Mouse (Mus musculus) layer of hippocampus, postnatal 25 days (tissue): Measurements from ENCODE around the gene Tdo2. TPM values are rescaled to one million over a fixed set of nuclear protein-coding genes. Genes with fewer than 3 reads are reported as not detected.

Experiments used
- DNase-seq, 2 experiments: peaks; one replicate each; pipeline ENCODE4 v3.0.0; 2022; ENCODE audit warnings: mixed read lengths in 2 of 2, low spot score in 1 of 2; ENCODE audit errors: extremely low spot score in 1 of 2
- total RNA-seq, 2 experiments: library from RNA; stranded (reverse); gene quantifications; 2 replicates each; pipeline ENCODE4 v1.2.3; 2021

Gene Tdo2
- total RNA-seq, result 10 to 100 TPM; 16.3 to 19.4 TPM

DNA sequence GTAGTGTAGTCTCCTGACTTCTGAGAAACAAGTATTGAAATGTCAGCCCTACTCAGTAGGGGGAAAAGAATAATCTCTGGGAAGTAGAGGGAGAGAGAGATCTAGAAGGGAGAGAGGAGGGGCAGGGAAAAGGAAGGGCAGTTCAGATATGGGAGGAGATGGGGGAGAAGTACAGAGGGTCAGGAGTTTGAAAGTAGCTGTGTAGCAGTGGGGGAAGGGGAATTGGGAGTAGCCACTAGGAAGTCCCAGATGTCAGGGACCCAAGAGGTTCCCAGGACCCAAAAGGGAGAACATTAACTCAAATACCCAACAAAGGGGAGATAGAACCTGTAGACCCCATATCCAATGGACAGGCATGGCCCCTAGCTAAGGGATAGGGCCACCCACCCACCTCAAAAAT lies at the start of gene Tdo2:
Gene Tdo2 (minus strand): TSS at position 101 of the 400 bp plus-strand sequence.
- DNase-seq, result no peak

- DNase-seq, result no peak
Measured at GRCm38 (mm10) chr3:82023065-82023464, 47.1 kb upstream of the Tdo2 start.

GRCm38 (mm10) chr3:82022421-82022920 lies 46.5 kb upstream of the Tdo2 start:
- DNase-seq, result no peak

DNA sequence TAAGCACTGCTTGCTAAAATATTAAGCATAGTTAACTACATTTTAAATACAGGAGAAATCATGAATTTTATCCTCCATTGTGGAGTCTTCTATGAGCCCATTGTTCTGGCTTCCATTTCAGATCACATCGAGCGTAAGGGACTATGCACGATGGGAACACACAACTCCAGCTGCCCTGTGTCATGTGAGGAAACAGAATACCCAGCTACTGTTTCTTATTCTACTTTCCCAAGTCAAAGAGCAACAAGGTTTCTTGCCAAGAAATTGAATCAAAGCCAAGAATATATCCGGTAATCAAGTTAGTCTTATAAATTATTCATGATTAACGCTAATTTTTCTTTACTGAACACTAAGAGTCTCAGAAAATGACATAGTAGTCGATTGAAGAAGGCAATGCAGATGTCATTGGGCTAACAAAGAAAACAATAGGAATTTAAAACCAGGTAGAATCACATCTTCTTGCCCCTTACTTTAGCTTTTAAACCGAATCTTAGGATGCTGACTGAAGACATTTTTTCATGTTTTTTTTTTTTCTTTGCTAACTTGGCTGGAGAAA lies 38.2 kb upstream of the Tdo2 start:
- no peak for DNase-seq

DNA sequence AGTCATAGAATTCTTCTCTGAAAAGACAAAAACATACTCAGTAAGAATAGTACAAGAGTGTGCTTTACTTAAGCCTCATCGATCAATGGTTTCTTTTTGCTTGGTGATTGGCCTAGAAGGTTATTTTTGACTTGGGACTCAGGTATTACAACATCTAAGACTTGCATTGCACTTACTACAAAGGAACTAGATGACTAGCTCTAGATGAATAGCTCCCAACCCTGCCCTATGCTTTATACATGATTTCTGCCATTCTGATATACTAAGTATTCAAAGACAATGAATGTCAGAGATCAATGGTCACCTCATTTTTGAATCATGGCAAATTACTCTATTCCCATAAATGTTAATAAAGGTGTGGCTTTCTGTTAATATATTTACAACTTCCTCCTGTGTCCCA lies 31.0 kb upstream of the Tdo2 start:
- DNase-seq, result no peak

- no peak for DNase-seq
Measured at GRCm38 (mm10) chr3:81995988-81996387, 20.0 kb upstream of the Tdo2 start.

DNA sequence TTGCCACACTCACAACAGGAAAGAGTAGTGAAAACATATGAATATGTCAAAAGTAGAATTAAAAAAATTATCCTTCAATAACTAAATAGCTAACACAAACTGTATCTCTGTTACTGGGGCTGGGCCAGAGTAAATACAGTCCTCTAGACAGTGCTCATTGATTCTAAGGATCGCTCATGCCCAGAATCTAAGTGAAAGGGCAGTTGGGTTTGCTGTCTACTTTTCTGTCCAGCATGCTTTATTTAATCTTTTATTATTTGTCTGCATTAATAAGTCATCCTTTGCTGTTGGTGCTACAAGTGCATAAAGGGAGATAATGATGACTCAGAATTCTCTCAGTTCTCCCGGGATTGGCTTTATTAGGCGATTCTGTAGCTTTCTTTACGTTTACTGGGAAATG lies 19.4 kb upstream of the Tdo2 start:
- DNase-seq, result no peak

DNA sequence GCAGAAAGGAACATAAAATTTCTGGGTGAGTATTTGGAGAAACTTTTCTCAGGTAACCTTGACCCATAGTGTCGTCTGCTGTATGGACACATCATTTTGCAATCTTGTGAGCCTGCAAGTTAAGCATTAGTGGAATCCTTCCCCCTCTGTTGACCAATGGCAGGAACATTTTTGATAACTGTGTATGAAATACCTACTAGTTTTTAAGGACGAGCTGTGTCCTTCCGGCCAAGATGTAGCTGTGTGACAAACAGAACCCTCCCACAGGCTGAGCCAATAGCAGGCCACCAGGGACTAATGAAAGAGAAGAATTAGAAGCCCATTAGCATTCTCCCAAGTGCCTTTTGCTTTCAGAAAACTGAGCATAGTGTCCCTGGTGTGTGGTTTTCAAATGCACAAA lies 14.5 kb upstream of the Tdo2 start:
- DNase-seq, result no peak

DNA sequence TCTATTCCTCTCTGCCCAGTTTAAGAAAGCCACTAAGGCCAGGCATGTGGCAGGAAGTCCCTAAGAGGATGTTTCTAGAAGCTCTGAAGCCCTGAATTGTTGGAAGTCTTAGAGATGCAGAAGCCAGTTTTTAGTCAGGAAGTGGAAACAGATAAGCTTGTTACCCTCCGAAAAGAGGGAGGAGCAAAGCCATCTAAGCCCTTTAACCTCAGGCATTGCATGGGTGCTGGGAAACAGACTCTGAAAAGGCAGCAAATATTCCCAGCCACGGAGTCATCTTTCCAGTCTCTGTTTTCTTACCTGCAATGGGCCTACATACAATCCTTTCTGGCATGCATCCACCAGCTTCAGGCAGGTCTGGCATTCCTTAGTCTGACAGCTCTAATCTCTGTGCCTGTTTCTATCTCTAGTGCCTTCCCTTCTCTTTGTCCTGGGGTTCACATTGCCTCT lies 13.7 kb upstream of the Tdo2 start:
- DNase-seq, result no peak

DNA sequence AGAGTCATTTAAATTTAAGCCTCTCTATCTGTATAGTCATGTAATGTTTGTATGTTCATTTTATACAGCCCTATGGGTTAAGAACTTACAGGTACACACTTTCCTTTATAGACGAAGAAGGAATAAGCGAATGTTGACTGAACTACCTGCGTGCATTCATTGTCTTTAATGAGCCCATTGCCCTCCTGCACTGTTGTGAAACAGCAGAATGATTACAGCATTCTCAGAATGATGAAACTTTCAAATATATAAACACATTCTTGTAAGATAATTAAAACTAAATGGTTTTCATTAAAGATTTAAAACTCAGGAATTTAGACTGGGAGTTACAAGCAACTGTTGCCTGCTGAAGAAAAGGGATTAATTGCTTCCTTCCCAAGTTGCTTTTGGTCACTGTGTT lies 11.6 kb upstream of the Tdo2 start:
- no peak for DNase-seq

DNA sequence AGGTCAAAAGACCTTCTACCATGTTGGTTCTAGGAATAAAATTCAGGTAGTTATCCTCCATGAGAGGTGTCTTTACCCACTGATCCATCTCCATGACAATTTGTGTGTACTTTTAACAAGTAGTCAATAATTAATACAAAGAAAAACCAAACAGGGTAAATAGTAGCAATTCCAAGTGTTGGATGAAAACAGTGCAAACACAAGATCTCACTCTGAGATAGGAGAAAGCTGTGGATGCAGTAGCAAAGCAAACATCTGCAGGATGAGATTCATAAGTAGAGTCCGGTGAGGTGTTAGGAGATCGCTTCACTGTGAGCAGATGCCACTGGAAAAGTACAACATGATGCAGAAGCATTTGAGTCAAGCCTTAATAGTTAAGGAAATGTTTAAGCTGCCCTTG lies 10.1 kb upstream of the Tdo2 start:
- DNase-seq, result no peak

GRCm38 (mm10) chr3:81985100-81985499 lies 9.1 kb upstream of the Tdo2 start:
- DNase-seq, result no peak

DNA sequence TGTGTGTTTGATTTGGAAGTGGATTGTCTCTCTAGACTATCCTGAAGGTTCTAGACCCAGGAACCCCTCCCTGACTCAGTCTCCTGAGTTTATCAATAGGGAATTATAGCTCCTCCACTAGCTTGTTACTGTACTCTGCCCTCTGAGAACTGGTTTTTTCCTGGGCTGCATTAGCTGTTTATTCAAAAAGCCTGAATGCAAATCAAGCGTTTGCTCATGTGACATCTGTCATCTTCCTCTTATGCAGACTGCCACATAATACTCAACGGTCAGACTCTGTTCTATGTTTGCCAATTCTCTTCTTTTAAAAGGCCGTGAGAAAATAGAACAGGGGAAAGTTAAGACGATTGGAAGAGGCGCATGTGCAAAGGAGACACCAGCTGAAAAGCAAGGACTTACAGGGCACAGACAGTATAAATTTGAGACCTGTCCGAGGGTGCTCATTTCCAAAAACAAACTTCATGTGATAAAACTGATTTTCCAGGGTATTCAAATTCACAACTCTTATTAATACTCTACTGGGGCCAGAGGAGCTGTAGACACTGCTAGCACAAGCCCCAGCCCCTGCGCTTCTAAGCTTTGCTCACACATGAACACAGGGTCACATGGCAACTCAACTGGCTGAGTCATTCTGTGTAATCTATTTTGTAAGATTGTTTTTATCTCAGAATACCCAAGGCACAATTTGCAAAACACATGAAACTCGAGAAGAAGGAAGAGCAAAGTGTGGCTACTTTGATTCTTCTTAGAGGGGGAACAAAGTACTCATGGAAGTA lies 7.3 kb upstream of the Tdo2 start:
- DNase-seq, result no peak

DNA sequence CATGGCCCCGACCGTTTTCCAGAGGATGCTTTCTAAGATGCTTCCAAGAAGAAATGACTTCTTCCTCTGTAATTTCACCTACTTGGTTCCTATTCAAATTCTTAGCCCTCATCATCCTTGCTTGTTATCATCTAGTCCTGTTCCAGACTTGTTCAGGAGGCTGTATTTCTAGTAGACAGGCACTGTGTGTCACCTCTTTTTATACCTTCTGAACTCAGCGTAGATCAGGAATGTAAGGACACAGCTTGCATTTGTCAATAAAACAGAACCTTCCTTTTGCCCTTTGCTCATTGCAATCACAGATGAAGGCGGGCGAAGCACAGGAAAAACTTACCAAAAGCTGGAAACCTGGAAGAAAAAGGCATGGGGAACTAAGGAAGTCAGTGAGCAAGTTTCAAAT lies 6.0 kb upstream of the Tdo2 start, which contains the start of gene Asic5:
Gene Asic5 (plus strand): TSS at position 301 of the 400 bp plus-strand sequence.
- DNase-seq, result no peak

- no peak for DNase-seq
Measured at GRCm38 (mm10) chr3:81981576-81981975, 5.6 kb upstream of the Tdo2 start.

GRCm38 (mm10) chr3:81975607-81976006 lies 395 bp downstream of the Tdo2 start:
- no peak for DNase-seq

DNA sequence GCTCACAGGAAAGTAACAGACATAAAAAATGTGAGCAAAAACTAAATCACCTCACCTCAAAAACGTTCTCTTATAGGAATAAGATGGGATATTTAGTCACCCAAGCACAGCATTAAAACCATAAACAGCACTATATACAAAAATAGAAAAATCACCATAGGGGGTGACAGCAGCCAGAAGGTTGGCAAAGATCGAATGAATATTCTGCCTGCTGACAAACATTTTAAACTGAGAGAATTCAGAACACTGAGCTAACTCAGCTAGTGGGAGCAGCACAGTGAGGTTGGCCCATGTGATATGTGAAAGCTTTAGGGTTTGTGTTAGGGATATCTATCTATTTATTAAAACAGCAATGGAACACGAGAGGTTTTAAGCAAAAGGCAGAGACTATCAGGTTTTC lies 11.4 kb downstream of the Tdo2 start:
- no peak for DNase-seq

DNA sequence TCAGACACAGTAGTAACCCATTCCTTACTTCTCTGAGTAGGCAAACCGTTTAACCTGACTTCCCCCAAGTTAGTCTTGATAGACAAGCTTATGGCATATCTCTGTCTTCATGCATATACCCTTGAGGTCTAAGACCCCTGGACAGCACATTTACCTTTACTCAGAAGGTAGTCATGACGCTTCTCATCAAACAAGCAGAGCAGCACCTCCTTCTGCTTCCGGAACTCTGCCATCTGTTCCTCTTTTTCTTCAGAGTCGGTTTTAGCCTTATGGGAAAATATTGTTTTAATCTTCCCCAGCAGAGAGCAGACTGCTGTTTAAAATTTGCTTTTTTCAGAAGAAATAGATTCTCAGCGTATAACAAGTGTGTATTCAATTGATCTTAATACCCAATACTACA lies 12.2 kb downstream of the Tdo2 start:
- no peak for DNase-seq

- no peak for DNase-seq
Measured at GRCm38 (mm10) chr3:81961336-81961735, 14.7 kb downstream of the Tdo2 start.

GRCm38 (mm10) chr3:81957484-81957883 lies 18.5 kb downstream of the Tdo2 start:
- no peak for DNase-seq

DNA sequence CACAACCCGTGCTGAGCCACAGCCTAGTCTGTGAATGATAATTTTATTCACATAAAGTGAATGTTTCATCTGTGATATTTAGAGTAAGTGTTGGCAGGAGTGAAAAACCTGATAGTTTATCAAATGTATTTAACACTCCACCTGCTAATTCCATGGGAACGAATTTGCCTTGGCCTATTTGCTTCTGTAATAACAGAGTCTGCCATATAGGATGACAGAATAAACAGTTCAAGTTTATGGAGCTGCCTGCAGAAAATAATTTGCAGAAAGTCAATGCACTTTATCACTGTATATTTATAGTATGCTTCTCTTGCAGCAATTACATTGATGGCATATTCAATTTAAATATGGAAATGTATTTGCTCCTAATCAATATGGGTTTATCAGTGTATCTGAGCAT lies 24.2 kb downstream of the Tdo2 start:
- no peak for DNase-seq

DNA sequence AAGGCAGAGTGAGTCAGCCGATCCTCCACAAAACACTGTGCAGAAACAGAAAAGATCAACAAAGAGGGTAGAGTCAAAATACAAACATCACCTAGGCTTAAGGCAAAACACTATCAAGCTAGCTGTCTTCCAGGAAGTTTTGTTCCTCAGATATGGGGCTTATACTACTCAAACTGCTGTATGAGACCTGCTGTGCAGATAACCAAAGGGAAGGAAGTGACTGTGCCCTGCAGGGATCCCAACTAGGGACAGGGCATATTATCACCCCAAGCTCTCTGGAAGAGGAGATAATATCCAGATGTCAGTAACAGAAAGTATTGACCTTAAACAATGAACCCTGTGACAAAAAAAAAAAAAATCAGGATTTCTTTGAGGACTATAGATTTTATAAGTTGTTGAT lies 27.0 kb downstream of the Tdo2 start:
- DNase-seq, result no peak
